Mouse (Mus musculus) WW6 (cell line): ENCODE results near the gene Sbno2.

Experiments used
- DNase-seq: peaks from one replicate; pipeline ENCODE4 v3.0.0-alpha.2; 2013; ENCODE audit warnings: low read depth, low spot score

Sbno2 gene

DNA sequence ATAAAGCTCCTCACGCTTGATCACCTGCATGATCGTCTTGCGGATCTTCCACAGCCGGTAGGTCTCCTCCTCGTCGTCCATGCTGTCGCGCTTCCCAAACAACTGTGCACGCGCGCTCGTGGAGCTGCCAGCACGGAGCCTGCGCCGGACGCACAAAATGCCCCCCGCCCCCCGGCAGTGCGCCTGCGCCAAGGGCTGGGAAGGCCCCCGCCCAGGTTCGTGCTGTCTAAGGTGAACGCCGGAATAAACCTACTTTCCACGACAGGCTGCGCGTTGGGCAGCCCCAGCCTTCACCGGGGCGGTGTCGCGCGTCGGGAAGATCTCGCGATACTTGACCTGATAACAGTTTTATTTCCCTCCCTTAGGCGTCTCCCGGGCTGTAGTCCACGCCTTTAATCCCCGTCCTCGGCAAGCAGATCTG, 65.8 kb downstream of the Sbno2 start, which contains the start of gene Polr2e:
Gene Polr2e, minus strand, starts transcription at position 237 of the 421 bp plus-strand sequence.
- DNase-seq, result peak; percentile 91

DNA sequence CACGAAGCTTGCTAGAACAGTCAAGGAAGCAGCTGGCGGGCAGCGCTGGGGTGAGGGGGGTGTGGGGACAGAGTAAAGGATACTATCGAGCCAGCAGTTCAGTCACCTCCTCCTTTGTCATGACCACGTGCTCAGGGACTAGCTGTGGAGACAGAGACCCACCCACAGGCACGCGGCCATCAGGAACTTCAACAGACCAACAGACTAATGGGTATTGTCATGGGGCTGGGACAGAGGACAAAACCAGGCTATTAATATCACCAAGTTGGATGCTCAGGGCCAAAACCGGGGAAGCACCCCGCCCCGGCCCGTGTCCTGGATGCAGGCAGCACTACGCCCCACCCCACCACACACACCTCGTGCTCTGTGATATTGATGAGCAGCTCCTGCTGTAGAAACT, 68.5 kb downstream of the Sbno2 start:
- DNase-seq, result no peak

DNA sequence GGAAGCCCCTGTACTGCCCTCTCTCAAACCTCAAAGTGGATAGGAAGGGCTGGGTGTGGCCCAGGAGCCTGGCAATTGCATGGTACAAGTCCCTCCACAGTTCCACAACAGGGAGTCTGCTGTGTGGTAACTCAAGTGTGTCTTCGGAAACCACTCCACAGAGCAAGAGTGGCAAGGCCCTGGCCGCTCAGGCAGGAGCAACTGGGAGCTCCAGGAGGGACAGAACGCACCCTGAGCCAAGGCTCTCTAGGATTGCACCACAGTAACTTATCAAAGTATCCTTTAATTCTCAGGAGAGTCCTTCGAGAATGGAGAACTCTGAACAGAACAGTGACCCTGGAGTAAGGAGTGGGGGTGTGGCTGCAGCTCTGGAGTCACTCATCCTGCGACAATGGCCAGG, 69.7 kb downstream of the Sbno2 start:
- DNase-seq, result no peak

DNA sequence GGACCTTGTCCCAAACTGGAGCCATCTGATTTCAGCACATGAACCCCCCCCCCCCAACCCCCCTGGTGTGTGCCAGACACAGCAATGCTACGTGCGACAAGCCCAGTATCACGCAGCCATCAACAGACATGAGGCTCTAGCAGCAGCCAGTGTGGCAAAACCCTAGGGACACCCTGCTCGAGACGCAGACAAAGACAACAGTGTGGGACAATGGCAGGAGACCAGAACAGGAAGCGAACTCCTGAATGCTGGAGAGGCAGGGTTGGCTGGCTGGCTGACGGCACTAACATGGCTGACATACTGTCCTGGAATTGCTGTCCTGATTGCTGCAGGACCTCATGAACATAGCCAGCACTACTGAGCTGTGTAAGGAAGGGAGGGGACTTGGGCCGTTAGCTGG, 70.2 kb downstream of the Sbno2 start:
- DNase-seq, result no peak

DNA sequence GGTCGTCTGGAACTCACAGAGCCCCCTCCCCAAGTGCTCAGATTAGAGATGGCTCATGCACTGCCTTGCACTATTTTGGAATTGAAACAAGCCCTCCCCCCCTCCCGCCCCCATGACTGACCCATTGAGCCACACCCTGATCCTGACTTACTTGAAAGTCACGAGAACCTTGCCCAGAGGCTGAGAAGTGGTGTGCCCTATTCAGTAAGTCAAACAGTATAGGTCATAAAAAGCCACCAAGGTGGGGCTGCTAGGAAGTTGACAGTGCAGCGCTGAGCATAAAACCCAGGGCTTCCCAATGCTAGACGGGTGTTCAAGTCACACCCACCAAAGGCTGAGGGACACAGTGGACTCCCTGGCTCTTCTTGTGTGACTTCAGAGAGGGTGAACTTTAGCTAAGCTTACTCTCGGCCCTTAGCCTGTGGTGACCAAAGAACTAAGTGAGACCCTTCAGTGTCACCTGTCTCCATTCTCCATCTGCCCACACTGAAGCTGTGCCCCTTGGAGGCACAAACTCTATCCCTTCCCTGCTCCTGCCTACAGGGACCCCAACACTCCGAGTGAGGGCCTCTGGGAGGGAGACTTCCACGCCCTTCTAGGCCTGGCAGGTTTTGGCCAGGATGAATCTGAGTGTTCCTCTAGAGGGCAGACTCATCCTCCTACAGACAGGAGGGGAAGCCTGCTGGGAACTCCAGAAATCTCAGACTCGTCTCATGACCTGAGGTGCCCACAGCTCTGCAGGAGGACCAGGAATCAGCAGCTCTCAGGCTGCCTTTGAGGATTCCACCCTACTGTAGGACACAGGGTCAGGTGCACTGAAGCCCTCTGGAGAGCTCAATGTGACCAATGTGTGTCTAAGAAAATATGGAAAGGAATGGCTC, 71.6 kb downstream of the Sbno2 start:
- DNase-seq, result no peak

DNA sequence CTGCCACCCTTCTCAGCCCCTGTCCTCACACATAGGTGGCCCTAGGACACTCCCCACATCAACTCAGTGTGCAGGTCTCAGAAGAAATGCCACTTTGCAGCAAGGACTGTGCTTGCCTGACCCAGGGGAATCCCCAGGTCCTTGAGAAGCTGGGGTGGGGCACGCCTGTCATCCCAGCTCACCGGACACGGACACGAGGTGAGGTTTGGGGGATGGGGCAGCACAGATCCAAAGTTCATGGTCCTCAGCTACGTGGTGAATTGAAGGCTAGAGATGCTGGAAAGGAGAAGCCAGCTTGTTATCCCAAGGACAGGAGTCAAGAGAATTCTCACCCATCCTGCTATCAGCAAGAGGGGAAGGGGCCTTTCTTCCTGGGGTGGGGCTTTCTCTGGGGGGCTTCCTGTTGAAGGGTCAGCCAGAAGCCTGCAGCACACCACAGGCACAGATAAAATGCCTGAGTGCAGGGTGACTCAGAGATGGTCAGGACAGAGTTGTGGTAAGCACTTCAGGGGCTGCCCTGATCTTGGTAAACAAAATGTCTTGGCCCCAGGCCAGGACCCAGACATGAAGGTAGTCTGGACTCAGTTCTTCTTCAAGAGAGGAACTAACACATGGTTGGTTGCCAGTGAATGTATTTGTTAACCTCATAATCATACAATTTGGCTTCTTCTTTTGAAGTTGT, 72.4 kb downstream of the Sbno2 start:
- no peak for DNase-seq

DNA sequence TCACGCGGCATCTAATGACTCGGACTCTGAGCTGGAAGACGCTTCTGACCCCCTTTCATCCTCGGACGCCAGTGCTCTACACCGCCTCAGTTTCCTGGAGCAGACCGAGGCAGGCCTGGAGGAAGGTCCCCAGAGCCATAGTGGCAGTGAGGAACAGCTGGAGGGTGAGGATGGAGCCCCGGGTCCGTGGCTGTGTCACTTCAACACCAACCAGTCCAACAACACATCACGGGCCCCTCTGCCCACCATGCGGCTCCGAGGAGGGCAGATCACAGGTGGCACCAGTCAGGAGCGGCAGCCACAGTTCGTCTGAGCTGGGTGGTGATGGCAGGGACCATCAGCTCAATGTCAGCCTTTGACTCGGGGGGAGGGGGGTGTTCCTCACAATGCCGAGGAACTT, 74.6 kb downstream of the Sbno2 start:
- DNase-seq, result no peak

DNA sequence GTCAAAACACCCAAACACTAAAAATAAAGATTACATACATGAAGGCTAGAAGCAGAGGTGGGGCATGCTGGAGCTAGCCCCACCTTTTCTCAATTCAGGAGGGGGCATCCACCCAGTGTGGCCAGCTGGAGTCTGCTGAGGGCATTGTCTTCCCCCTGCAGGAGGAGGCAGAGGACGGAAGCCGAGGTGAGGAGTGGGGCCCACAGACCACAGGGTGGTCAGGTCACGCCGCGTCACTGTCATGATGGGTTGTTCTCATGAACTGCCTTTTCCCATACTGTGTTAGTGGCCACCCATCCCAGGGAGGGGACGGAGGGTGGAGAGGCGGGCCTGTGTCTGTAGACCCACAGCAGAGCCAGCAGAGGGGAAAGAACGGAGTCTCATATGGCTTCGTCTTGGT, 75.2 kb downstream of the Sbno2 start:
- no peak for DNase-seq

DNA sequence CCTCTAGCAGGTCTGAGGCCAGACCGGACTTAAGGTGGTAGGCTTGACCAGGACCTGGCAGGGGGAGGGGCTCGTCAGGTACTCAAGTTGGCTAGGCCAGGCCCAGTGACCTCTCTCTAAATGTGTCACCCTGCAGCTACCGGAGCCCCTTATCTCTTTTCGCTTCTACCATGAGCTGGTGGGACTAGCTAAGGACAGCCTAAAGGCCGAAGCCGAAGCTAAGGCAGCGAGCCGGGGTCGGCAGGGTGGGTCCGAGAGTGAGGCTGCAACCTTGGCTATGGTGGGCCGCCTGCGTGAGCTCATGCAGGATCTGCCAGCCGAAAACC, 76.9 kb downstream of the Sbno2 start:
- DNase-seq, result no peak

DNA sequence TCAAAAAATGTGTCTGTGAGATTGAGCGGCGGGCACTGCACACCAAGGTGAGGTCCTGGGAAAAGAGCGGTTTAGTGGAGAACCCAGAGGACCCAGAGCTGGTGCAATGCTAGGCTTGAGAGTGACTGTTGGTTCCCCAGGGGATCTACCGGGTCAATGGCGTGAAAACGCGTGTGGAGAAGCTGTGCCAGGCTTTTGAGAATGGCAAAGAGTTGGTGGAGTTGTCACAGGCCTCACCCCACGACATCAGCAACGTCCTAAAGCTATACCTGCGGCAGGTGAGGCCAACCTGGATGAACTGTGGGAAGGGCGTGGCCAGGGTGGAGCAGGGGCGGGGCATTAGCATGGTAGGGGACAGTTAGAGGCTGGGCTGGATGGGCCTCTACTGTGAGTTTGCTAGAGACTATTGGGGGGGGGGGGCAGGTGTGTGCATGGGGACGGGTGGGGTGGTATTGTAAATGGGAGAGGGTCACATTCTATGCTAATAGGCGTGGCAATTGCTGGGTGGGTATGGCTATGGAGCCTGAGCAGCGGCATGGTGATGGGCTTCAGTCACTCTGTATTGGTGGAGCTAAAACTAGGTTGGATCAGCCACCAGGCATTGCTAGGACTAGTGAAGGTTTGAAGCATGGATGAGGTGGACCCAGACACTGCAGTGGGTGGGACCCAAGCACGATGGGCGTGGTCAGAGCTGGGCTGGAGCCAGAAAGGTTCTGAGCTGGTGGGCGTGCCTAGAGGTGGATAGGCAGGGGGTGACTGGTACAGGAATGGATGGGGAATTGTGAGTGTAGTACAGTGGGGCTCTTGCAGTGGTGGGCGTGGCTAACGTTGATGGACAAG, 77.5 kb downstream of the Sbno2 start:
- no peak for DNase-seq

DNA sequence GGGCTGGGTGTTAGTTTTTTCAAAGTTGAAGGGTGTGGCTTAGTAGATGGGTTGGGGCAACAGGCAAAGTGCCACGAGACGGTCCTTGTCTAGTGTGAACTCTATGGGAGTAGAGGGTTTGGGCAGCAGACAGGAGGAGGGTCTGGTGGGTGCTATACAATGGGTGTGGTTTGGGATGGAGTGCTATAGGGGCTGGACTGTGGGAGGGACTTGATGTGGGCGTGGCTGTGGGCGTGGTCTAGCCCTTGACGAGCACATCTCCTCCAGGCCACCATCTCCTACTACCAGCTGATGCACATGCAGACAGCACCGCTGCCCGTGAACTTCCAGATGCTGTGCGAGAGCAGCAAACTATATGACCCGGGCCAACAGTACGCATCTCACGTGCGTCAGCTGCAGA, 79.5 kb downstream of the Sbno2 start:
- no peak for DNase-seq

DNA sequence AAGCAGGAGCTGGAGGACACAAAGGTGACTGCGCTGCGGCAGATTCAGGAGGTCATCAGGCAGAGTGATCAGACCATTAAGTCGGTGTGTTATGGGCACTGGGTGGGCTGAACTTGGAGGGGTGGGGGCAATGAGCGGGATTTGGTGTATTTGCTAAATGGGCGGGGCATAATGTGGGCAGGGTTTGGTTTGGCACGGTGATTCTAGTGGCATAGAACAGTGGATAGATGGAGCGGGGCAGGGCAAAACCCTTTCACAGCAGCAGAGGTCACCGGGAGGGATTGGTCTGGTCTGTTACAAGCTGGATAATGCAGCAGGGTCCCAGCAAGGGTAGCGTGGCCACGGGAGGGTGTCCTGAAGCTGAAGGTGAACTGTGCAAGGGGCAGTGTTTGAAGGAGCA, 79.9 kb downstream of the Sbno2 start:
- DNase-seq, result no peak

DNA sequence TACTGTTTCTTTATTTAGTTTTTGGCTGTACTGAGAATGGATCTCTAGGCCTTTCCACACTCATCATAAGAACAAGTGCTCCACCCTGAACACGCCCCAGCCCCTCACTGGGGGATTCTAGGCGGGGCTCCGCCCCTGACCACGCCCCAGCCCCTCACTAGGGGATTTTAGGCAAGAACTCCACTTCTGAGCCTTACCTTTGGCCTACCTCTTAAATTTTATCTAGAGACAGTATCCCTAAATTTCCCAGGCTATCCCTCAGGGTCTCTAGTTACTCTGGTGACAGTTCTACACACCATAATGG, 80.4 kb downstream of the Sbno2 start:
- DNase-seq, result no peak

DNA sequence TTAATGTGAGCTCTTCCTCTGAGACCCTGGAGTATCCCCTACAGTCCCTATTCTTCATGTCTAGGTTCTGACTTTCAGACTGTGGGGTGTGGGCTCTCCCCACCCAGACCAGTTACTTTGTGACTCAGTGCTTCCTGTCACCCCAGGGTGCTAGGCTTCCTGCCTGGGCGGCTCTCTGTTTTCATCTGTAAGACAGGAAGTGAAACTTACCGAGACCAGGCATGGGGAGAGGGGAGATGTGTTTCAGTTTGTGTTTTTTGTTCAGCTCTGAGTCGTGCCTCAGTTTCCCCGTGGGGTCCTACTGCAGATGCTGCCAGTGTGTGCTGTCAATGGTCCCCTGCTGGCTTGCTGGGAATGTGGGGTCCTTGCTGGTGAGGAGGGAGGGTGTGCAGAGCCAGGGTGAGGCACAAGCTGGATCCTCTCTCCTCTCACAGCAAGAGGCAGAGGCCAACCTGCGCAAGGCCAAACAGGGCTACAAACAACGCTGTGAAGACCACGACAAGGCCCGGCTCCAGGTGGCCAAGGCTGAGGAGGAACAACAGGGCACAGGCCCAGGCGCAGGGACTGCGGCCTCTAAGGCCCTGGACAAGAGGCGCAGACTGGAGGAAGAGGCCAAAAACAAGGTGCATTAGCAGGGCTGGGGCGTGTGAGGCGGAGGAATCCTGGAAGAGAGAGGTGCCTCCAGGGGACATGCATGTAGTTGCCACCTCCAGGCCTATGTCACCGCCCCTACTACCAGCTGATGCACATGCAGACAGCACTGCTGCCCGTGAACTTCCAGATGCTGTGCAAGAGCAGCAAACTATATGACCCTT, 80.9 kb downstream of the Sbno2 start:
- no peak for DNase-seq

DNA sequence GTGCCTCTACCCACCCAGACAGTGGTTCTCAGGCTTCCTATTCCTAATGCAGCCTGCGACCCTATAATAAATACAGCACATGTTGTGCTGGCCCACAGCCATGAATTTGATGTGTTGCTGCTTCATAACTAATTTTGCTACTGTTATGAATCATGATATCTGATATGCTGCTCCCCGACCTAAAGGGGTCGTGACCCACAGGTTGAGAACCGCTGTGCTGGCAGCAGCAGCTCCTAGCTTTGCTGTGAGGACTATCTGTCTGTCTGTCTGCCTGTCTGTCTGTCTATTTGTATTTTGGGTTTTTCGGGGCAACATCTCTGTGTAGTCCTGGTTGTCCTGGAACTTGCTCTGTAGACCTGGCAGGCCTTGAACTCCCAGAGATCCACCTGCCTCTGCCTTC, 81.6 kb downstream of the Sbno2 start:
- no peak for DNase-seq

DNA sequence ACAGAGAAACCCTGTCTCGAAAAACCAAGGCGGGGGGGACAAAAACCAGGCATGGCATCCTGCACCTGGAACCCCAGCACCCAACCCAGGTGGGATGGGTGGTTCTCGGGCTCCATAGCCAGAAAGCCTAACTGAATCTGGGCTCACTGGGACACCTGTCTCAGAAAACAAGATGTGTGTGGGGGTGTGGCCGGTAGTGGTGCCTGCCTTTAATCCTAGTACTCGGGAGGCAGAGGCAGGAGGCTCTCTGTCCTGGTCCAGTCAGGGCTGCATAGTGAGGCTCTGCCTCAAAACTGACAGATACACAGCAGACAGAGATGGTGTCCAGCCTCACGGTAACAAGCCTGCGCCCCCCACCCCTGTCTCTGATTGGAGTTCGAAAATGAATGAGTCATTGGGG, 82.6 kb downstream of the Sbno2 start:
- no peak for DNase-seq

DNA sequence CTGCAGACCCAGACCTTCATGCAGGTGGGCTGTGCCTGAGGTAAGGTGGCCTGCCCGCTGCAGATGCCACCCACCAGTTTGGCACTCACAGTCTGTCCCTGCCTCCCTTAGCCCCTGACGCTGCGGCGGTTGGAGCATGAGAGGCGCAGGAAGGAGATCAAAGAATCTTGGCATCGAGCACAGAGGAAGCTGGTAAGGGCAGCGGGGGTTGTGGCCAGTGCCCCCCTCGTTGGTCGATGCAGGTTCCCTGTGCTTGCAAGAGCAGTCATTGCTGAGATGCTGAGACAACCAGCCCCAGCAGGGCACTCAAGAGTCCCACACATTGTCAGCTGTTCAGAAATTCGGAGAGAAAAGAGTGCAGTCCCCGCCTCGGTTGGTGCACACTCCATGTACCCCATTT, 83.2 kb downstream of the Sbno2 start:
- DNase-seq, result no peak

DNA sequence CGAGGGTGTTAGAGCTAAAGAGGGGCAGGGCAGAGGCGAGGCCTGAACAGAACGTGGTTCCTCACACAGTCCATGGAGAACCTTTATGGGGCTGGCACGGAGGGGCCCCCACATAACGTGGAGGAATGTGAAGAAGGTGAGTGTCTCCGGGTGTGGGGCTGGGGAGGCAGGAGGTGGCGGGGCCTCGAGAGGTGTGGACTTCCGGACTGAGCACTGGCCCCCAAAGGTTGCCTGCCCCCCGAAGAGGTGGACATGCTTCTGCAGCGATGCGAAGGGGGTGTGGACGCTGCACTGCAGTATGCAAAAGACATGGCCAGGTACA, 84.1 kb downstream of the Sbno2 start:
- DNase-seq, result no peak

DNA sequence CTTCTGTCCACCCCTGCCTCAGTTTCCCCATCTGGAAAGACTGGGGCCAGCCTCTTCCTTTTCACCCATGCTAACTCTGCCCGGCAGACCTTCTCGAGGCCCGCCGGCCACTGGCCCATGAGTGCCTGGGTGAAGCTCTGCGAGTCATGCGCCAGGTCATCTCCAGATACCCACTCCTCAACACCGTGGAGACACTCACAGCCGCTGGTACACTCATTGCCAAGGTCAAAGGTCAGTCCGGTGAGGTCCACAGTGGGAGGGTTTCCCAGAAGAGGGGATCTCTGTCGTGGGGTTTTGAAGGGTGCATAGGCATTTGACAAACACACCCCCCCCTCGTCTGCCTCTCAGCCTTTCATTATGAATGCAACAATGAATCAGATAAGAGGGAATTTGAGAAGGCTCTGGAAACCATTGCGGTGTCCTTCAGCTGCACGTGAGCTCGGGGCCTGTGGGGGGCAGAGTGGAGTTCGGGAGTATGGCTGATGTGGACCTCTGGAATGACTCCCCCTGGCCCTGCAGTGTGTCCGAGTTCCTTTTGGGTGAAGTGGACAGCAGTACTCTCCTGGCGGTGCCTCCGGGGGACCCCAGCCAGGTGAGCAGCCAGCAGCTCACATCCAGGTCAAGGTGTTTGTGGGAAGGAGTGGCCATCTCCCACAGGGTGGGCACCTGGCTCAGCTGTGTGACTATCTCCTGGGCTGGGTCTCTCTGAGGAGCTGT, 84.6 kb downstream of the Sbno2 start:
- DNase-seq, result no peak

DNA sequence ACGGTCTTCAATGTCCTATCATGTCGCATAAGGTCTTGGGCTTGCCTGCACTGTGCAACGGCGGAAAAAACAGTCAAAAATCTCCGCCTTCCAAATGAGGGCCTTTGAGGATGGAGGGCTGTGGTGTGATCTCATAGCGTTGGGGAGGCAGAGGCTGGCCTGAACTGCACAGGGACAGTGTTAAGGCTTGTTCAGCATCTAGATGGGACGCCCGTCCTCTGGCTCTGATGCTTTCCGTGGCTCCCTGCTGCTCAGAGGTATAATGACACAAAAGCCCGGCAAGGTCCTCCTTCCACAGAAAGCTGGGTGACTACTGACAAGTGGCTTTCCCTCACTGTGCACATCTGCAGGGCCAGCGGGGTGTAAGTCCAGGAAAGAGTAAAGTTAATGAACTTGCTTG, 85.2 kb downstream of the Sbno2 start:
- DNase-seq, result no peak

DNA sequence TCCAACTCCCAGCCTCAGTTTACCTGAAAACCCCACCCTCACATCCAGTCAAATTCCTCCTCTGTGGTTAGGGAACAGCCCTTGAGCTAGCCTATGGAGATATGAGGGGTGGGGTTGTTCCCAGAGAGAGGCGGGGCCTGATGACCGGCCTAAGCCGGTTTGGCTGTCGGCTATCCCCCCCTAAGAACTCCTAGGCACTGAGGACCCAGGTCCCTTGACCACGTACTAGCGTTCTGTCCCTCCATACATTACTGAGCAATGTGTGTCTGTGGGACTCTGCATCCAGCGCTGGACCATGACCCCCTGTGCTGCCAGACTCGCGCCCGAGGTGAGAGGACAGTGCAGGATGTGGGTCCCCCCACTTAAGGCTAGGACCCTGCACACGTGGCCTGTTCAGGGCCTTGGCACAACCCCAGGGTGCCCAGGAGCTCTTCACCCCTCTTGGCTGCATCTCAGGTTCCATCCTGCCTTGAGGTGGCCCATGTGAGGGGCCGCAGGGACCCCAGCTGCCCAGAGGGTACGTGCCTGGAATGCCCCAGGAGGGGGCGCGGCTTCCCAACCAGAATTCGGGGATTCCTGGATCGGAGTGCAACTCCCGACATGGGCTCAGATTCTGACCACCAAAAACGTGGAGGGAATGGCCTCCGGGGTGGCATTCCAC, 85.8 kb downstream of the Sbno2 start:
- DNase-seq, result no peak
